Mouse (Mus musculus) yolk sac, embryonic 10.5 days (tissue): ENCODE data around the gene Mrps12.
"Not testable (repeated sequence)": the region's sequence is repeated elsewhere in the genome, so short reads cannot be mapped to it uniquely, and the experiment has no call there.

Source experiments
- DNase-seq: peaks from one replicate; pipeline ENCODE4 v3.0.0-alpha.2; 2017; ENCODE audit warnings: low spot score

Gene Mrps12

GRCm38 (mm10) chr7:28709454-28709853 lies 32.2 kb downstream of the Mrps12 start:
- DNase-seq: no peak

DNA sequence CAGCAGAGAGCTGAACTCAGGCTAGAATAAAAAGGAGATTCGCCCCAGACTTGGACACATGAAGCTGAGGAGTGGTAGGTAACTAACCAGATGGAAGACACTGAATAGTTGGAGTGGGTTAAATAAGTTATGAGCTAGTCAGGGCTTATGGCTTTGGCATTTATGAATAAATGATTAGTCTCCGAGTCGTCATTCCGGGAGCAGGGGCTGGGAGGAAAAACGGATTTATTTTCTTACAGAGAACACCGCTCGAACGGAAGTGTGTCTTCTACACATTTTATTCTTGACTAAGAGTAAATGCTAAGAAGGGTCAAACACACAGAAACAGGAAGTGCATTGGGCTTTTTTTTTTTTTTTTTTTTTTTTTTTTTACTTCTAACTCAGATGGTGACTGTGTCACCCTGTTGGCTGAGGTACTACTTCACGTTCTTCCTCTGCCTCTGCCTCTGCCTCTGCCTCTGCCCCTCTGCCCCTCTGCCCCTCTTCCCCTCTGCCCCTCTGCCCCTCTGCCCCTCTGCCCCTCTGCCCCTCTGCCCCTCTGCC lies 38.9 kb downstream of the Mrps12 start:
- no peak for DNase-seq

GRCm38 (mm10) chr7:28701306-28701705 lies 40.3 kb downstream of the Mrps12 start:
- DNase-seq: not testable (repeated sequence)

DNA sequence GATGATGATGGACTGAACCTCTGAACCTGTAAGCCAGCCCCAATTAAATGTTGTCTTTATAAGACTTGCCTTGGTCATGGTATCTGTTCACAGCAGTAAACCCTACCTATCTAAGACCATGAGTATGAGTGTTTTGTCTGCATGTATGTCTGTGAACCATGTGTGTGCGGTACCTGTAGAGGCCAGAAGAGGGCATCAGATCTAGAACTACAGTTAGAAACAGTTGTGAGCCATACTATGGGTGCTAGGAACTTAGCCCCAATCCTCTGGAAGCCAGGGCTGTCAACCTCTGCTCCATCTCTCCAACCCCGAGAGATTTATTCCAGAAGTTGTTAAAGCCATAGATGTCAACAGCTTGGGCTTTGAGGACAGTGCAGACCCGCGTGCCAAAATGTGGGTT lies 41.4 kb downstream of the Mrps12 start:
- DNase-seq: no peak

- DNase-seq: no peak
Observed at GRCm38 (mm10) chr7:28697277-28697676, 44.3 kb downstream of the Mrps12 start.

DNA sequence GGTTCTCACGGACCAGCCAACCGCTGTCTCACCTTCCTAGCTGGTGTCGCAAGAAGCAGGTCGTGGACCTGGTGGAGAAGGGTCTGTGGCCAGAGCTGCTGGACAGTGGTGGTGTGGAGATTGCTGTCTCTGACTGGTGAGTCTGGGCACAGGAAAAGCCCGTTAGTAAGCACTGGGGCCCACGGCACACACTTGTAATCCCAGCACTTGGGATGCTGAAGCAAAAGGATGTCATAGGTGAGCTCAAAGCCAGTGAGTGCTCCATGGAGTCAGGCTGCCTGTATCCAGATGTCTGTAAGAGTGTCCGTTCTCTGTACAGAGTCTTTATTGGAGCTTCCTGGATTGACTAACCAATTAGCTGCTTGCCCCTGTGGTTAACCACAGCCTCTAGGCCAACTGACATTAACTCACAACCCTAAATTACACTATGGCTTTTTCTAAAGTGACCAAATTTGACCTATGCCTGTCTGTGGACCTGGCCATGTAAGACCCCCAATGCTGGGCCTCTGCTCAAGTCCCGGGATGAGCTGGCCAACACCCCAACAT lies 46.6 kb downstream of the Mrps12 start:
- no peak for DNase-seq

DNA sequence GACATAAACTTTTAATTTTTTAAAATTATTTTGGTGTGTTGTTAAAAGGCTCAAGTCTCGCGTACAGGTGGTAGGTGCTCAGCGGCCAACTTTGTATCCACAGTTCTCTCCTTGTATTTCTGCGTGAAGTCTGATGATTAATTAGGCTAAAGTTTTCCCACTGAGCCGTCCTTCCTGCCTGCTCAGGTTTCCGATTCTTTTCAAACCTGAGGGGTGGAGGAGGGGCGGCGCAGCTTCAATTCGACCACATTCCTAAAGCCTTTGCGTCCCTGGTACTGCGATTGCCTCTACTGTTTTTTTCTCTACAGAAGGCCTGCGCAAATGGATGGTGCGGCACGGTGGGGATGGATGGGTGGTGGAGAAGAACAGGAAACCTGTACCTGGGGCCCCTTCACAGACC lies 47.2 kb downstream of the Mrps12 start:
- no peak for DNase-seq

GRCm38 (mm10) chr7:28693321-28693966 lies 48.2 kb downstream of the Mrps12 start:
- DNase-seq: peak; percentile 84

DNA sequence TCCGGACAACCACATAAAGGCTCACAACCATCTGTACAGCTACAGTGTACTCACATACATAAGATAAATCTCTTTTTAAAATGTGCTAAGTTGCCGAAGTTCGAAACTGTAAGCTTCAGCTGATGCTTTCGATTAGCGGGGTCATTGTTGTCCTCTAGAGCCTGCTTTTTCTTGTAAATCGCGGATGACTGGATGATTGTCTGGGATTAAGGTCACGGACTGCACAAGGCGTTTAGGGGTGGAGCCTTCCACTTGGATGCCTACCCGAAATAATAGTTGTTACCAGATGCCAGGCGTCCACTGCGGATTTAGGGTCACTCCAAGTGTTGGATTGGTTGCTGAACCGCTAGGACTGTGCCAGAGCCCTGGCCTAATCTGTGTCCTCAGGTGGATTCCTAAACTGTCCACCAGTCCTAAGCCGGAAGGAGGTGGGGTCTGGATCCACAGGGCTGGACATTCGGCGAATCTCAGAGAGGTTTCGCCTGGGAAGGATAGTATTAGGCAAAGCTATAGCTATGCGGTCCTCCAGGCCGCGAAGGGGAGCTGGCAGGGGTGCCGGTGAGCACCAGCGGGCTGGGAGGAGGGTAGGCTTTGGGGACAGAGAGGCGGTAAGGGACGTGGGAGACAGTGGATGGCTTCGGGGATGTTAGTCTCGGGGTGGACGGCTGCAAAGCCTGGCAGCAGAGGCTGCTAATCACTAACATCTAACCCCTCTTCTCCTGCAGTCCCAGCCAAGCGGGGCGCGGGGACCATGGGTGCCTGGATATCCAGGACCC lies 48.9 kb downstream of the Mrps12 start, which contains the start of gene Fbxo27:
Gene Fbxo27 (plus strand): TSS at position 305 of the 776 bp plus-strand sequence.
- DNase-seq: no peak

- DNase-seq: no peak
Observed at GRCm38 (mm10) chr7:28691075-28691474, 50.5 kb downstream of the Mrps12 start.
